Mouse (Mus musculus) splenic B cell, adult 2 months (primary cell): ENCODE measurements around the gene Lrrc45.
"Not testable (repeated sequence)": the region's sequence is repeated elsewhere in the genome, so short reads cannot be mapped to it uniquely, and the experiment has no call there.

Source experiments
- DNase-seq: peaks from one replicate; pipeline ENCODE4 v3.0.0-alpha.2; 2011; ENCODE audit warnings: low read depth, low spot score
- H3K27me3 ChIP-seq: 2 replicates; pipeline ENCODE4 v1.6.1; 2012; ENCODE audit warnings: mild to moderate bottlenecking, low read length, moderate library complexity, mixed read lengths; ENCODE audit not compliant: control insufficient read depth, poor library complexity, insufficient read depth, severe bottlenecking
- H3K36me3 ChIP-seq: 2 replicates; pipeline ENCODE4 v1.6.1; 2012; ENCODE audit warnings: mild to moderate bottlenecking, low read length, moderate library complexity, mixed read lengths; ENCODE audit not compliant: control insufficient read depth, poor library complexity, insufficient read depth, severe bottlenecking

Lrrc45 gene

DNA sequence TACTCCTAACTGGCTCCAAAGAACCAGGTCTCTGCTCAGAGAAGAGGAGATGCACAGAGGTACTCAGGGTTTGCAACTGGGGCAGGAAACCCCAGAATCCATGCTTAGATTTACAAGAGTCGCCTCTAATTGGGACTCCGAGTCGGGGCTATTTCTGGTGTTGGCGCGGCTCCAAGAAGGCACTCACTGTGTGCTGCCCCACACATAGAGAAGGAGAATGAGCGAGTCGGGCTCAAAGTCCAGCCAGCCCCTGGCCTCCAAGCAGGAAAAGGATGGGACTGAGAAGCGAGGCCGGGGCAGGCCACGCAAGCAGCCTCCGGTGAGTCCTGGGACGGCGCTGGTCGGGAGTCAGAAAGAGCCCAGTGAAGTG, 48.9 kb downstream of the Lrrc45 start, which contains the start of gene Hmga1b:
Gene Hmga1b, plus strand, starts transcription at position 123 of the 370 bp plus-strand sequence.
- not testable (repeated sequence) for DNase-seq, H3K36me3 ChIP-seq, H3K27me3 ChIP-seq

DNA sequence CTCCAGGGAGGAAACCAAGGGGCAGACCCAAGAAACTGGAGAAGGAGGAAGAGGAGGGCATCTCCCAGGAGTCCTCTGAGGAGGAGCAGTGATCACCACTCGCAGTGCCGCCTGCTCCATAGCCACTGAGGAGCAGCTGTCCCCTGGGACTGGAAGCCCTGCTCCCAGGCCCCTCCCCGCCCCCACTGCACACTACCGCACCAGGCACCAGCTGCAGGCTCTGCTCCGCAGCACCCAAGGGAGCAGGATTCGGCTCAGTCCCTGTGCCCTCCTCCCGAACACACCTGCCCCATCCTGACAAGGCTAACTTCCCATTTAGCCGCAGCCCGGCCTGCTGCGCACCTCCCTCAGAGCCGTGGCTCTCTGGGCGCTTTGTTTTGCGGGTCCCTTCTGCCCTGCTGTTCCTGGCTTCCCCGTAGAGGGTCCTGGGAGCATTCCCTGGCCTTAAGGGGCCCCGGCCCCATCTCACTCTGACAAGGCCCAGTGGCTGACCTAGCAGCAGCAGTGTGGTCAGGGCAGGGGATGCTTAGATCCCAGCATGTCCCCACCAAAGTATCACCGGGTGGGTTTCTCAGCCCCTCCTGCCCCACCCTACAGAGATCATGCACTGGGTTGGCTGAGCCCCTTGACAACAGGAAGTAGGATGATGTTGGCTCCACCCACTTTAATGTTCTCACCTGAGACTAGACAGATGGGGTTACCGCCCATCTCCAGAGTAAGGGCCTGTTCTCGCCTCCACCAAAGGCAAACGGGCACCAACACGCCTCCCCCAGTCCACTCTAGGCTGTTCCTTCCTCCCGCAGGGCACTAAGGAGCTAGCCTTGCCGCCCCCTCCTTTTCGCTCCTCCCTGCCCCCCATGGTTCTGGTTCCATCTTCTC, 49.6 kb downstream of the Lrrc45 start:
- DNase-seq, H3K36me3 ChIP-seq: not testable (repeated sequence)

DNA sequence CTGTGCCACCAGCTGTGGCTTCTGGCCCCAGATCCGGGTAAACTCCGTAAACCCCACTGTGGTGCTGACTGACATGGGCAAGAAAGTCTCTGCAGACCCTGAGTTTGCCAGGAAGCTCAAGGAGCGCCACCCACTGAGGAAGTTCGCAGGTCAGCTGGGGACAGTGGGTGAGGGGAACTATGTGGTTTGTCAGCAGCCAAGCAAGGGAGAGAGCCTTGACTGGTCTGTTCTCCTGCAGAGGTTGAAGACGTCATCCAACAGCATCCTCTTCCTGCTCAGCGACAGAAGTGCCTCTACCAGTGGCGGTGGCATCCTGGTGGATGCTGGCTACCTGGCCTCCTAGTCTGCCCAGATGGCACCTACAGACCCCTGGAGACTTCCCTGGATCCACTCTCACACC, 53.3 kb downstream of the Lrrc45 start:
- not testable (repeated sequence) for DNase-seq, H3K27me3 ChIP-seq, H3K36me3 ChIP-seq

More for the DNA sequence above, 49.6 kb downstream of the Lrrc45 start:
- H3K27me3 ChIP-seq = not testable (repeated sequence)

DNA sequence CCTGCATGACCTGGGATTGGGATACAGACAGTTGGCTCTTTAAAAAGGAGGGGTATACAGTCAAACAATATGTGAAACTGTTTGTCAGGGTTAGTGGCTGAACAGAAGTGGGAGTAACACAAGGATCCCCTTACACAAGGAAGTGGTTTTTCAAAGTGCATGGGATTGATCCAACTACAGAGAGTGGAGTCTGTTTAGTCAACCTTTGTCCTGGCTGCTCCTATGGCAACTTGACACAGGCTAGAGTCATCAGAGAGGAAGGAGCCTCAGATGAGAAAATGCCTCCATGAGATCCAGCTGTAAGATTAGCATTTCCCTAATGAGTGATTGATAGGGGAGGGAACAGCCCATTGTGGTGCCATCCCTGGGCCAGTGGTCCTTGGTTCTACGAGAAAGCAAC, 54.5 kb downstream of the Lrrc45 start:
- H3K27me3 ChIP-seq = no peaks in the 10 kb centered on the region

More for the DNA sequence above, 54.5 kb downstream of the Lrrc45 start:
- H3K36me3 ChIP-seq = no peaks in the 10 kb centered on the region
- DNase-seq = no peak
